ENCODE assay signal across 22 mouse cellular contexts in genomic region chr11:32190603-32191110, GRCm38 (mm10). TPM values are rescaled to one million over a fixed set of nuclear protein-coding genes. Genes with fewer than 3 reads are reported as not detected.
DNase-seq lines count a peak whose midpoint lies in the region; ATAC-seq and TF ChIP-seq lines count a peak whose summit lies in the region.
"Had no signal": no experiment of that assay in that cellular context is flagged by ENCODE, and none has a peak within 500 bp of the region (broad histone marks: within the 10 kb centered on the region; RNA-seq: fewer than 3 reads in every experiment).

No protein-coding gene starts in this region.

- peaks cover 38% of the 10 kb centered on the region for H3K4me1 ChIP-seq in hindbrain, embryonic 10.5 days (replicated peaks)
- H3K4me1 ChIP-seq in hindbrain, embryonic 14.5 days (replicated peaks; ENCODE audit: control insufficient read depth, insufficient read depth, low read length) = no peaks in the 10 kb centered on the region
- no peaks in the 10 kb centered on the region for H3K4me1 ChIP-seq in midbrain, postnatal 0 days (ENCODE audit: insufficient read depth, low read length)
- H3K4me1 ChIP-seq in midbrain, embryonic 15.5 days = no peaks in the 10 kb centered on the region
- H3K4me1 ChIP-seq: forebrain, embryonic 15.5 days; kidney, embryonic 15.5 days had no signal

- peak; percentile 19 for DNase-seq in cerebellum, adult 9-11 months
- DNase-seq in cerebellum, adult 8-10 months = no peak
- DNase-seq in hindbrain, embryonic 10.5 days (ENCODE audit: low spot score) = no peak
- DNase-seq in hindbrain, embryonic 14.5 days (ENCODE audit: low spot score) = no peak
- no peak for DNase-seq in midbrain, postnatal 0 days (ENCODE audit: low spot score)
- DNase-seq in retina, embryonic 14.5 days (ENCODE audit: low spot score) = no peak
- DNase-seq: adrenal gland, postnatal 36 days; heart, postnatal 36 days; kidney, adult 11 months; liver, embryonic 13.5 days; lung, adult 2 months; right cerebral cortex, postnatal 25 days; spleen, adult 18-20 months had no signal

- H3K9ac ChIP-seq in hindbrain, embryonic 14.5 days = no peak overlapping the region
- H3K9ac ChIP-seq in midbrain, postnatal 0 days (replicated peaks; ENCODE audit: low read length, poor library complexity, severe bottlenecking) = 0 out of 2 replicates have a peak overlapping the region, but pooled peaks have one; percentile 36
- no peak overlapping the region for H3K9ac ChIP-seq in midbrain, embryonic 15.5 days
- H3K9ac ChIP-seq: forebrain, embryonic 15.5 days; heart, embryonic 15.5 days; kidney, embryonic 15.5 days; liver, embryonic 13.5 days had no signal

- H3K9me3 ChIP-seq in hindbrain, embryonic 10.5 days = no peaks in the 10 kb centered on the region
- H3K9me3 ChIP-seq in hindbrain, embryonic 14.5 days (ENCODE audit: control insufficient read depth, low read length) = no peaks in the 10 kb centered on the region
- no peaks in the 10 kb centered on the region for H3K9me3 ChIP-seq in midbrain, postnatal 0 days (ENCODE audit: low read length)
- H3K9me3 ChIP-seq in midbrain, embryonic 15.5 days = no peaks in the 10 kb centered on the region
- H3K9me3 ChIP-seq: forebrain, embryonic 15.5 days; G1E; heart, embryonic 15.5 days; kidney, embryonic 15.5 days; liver, embryonic 13.5 days had no signal

- no peak overlapping the region for H3K4me2 ChIP-seq in hindbrain, embryonic 14.5 days (replicated peaks)
- no peak overlapping the region for H3K4me2 ChIP-seq in midbrain, postnatal 0 days (ENCODE audit: low read depth, low read length, poor library complexity, severe bottlenecking)
- H3K4me2 ChIP-seq in midbrain, embryonic 15.5 days = no peak overlapping the region
- H3K4me2 ChIP-seq: forebrain, embryonic 15.5 days; heart, embryonic 15.5 days; kidney, embryonic 15.5 days; liver, embryonic 13.5 days had no signal

- no peaks in the 10 kb centered on the region for H3K27me3 ChIP-seq in hindbrain, embryonic 10.5 days (ENCODE audit: insufficient read depth, poor library complexity, severe bottlenecking)
- H3K27me3 ChIP-seq in hindbrain, embryonic 14.5 days (ENCODE audit: control insufficient read depth, insufficient read depth, low read length) = no peaks in the 10 kb centered on the region
- H3K27me3 ChIP-seq in midbrain, postnatal 0 days (ENCODE audit: insufficient read depth, low read length) = no peaks in the 10 kb centered on the region
- no peaks in the 10 kb centered on the region for H3K27me3 ChIP-seq in midbrain, embryonic 15.5 days (replicated peaks)
- H3K27me3 ChIP-seq: forebrain, embryonic 15.5 days; kidney, embryonic 15.5 days; liver, embryonic 13.5 days had no signal

- ATAC-seq in hindbrain, embryonic 14.5 days (ENCODE audit: low FRiP score) = no peak; the same call in 1 of the 2 replicates
- no peak; the same call in 1 of the 2 replicates for ATAC-seq in midbrain, postnatal 0 days (ENCODE audit: low FRiP score)
- ATAC-seq in midbrain, embryonic 15.5 days (replicated peaks) = no peak
- ATAC-seq: forebrain, embryonic 15.5 days; hindbrain, embryonic 16.5 days; Patski had no signal

- 79% methylated on average over 13 of the region's 13 CpGs for WGBS in hindbrain, embryonic 10.5 days
- WGBS in hindbrain, embryonic 14.5 days = 70% methylated on average over 13 of the region's 13 CpGs
- 73% methylated on average over 13 of the region's 13 CpGs for WGBS in midbrain, postnatal 0 days
- 78% methylated on average over 13 of the region's 13 CpGs for WGBS in midbrain, embryonic 15.5 days

- no peaks in the 10 kb centered on the region for H3K36me3 ChIP-seq in hindbrain, embryonic 10.5 days
- H3K36me3 ChIP-seq in hindbrain, embryonic 14.5 days (replicated peaks; ENCODE audit: control insufficient read depth, insufficient read depth) = no peaks in the 10 kb centered on the region
- no peaks in the 10 kb centered on the region for H3K36me3 ChIP-seq in midbrain, postnatal 0 days (ENCODE audit: insufficient read depth, low read length)
- H3K36me3 ChIP-seq in midbrain, embryonic 15.5 days (replicated peaks) = no peaks in the 10 kb centered on the region
- H3K36me3 ChIP-seq: forebrain, embryonic 15.5 days; heart, embryonic 15.5 days; kidney, embryonic 15.5 days; liver, embryonic 13.5 days had no signal

- no peak overlapping the region for H3K4me3 ChIP-seq in hindbrain, embryonic 10.5 days
- no peak overlapping the region for H3K4me3 ChIP-seq in hindbrain, embryonic 14.5 days (replicated peaks; ENCODE audit: low read length)
- H3K4me3 ChIP-seq in midbrain, postnatal 0 days (ENCODE audit: low read depth, low read length) = no peak overlapping the region
- H3K4me3 ChIP-seq in midbrain, embryonic 15.5 days = no peak overlapping the region
- H3K4me3 ChIP-seq: forebrain, embryonic 15.5 days; heart, embryonic 15.5 days; kidney, embryonic 15.5 days; liver, embryonic 13.5 days; megakaryocyte, embryonic 14.5 days had no signal

- TF ChIP-seq CTCF in midbrain, postnatal 0 days (IDR thresholded peaks at IDR 0.05) = no peak

- 0 out of 2 replicates have a peak overlapping the region, but pooled peaks have one; percentile 0 for H3K27ac ChIP-seq in hindbrain, embryonic 10.5 days
- H3K27ac ChIP-seq in hindbrain, embryonic 14.5 days = no peak overlapping the region
- H3K27ac ChIP-seq in midbrain, postnatal 0 days (ENCODE audit: low read depth, low read length) = no peak overlapping the region
- no peak overlapping the region for H3K27ac ChIP-seq in midbrain, embryonic 15.5 days
- H3K27ac ChIP-seq: forebrain, embryonic 15.5 days; heart, embryonic 15.5 days; kidney, embryonic 15.5 days; liver, embryonic 13.5 days had no signal

RNA-seq across cellular contexts. Expression of gene Il9r, which starts 9.4 kb away (rescaled TPM):
- not detected in 2 replicates for polyA plus RNA-seq in hindbrain, embryonic 10.5 days (2016; fragmentation: Nextera tagmentation; extraction: Ambion mirVana)
- polyA plus RNA-seq in hindbrain, embryonic 14.5 days (2014; fragmentation: Nextera tagmentation; extraction: Ambion mirVana) = not detected in 2 replicates
- 0.33 TPM in 1 of 2 replicates, not detected in the other for total RNA-seq in midbrain, postnatal 0 days (2014; rRNA removed)
- 0.04 TPM in 1 of 2 replicates, not detected in the other for polyA plus RNA-seq in midbrain, postnatal 0 days (2015; fragmentation: Nextera tagmentation; extraction: Ambion mirVana)
- not detected in 2 replicates for polyA plus RNA-seq in midbrain, embryonic 15.5 days (2015; fragmentation: Nextera tagmentation; extraction: Ambion mirVana)
- total RNA-seq: left cerebral cortex, postnatal 14 days had no signal
- polyA plus RNA-seq: forebrain, embryonic 15.5 days; hindbrain, embryonic 16.5 days; kidney, embryonic 15.5 days; Patski had no signal

RNA-seq across cellular contexts. Expression of gene Snrnp25, which starts 14.6 kb away (rescaled TPM):
- polyA plus RNA-seq in hindbrain, embryonic 10.5 days (2016; fragmentation: Nextera tagmentation; extraction: Ambion mirVana) = 97.6 and 103 TPM in 2 replicates
- 48.6 and 49.9 TPM in 2 replicates for polyA plus RNA-seq in hindbrain, embryonic 14.5 days (2014; fragmentation: Nextera tagmentation; extraction: Ambion mirVana)
- 13.3 and 23.6 TPM in 2 replicates for total RNA-seq in midbrain, postnatal 0 days (2014; rRNA removed)
- 47.8 and 48.9 TPM in 2 replicates for polyA plus RNA-seq in midbrain, postnatal 0 days (2015; fragmentation: Nextera tagmentation; extraction: Ambion mirVana)
- 40.4 and 48.3 TPM in 2 replicates for polyA plus RNA-seq in midbrain, embryonic 15.5 days (2015; fragmentation: Nextera tagmentation; extraction: Ambion mirVana)

RNA-seq across cellular contexts. Expression of gene Rhbdf1, which starts 31.4 kb away (rescaled TPM):
- polyA plus RNA-seq in hindbrain, embryonic 10.5 days (2016; fragmentation: Nextera tagmentation; extraction: Ambion mirVana) = 31.3 and 32.9 TPM in 2 replicates
- polyA plus RNA-seq in hindbrain, embryonic 14.5 days (2014; fragmentation: Nextera tagmentation; extraction: Ambion mirVana) = 18.9 and 20.0 TPM in 2 replicates
- 27.4 and 55.6 TPM in 2 replicates for total RNA-seq in midbrain, postnatal 0 days (2014; rRNA removed)
- polyA plus RNA-seq in midbrain, postnatal 0 days (2015; fragmentation: Nextera tagmentation; extraction: Ambion mirVana) = 17.6 and 21.0 TPM in 2 replicates
- polyA plus RNA-seq in midbrain, embryonic 15.5 days (2015; fragmentation: Nextera tagmentation; extraction: Ambion mirVana) = 21.3 and 23.8 TPM in 2 replicates

RNA-seq across cellular contexts. Expression of gene Mpg, which starts 35.6 kb away (rescaled TPM):
- 34.2 and 36.3 TPM in 2 replicates for polyA plus RNA-seq in hindbrain, embryonic 10.5 days (2016; fragmentation: Nextera tagmentation; extraction: Ambion mirVana)
- 29.7 and 37.5 TPM in 2 replicates for polyA plus RNA-seq in hindbrain, embryonic 14.5 days (2014; fragmentation: Nextera tagmentation; extraction: Ambion mirVana)
- 31.7 and 35.0 TPM in 2 replicates for total RNA-seq in midbrain, postnatal 0 days (2014; rRNA removed)
- 31.2 and 37.7 TPM in 2 replicates for polyA plus RNA-seq in midbrain, postnatal 0 days (2015; fragmentation: Nextera tagmentation; extraction: Ambion mirVana)
- polyA plus RNA-seq in midbrain, embryonic 15.5 days (2015; fragmentation: Nextera tagmentation; extraction: Ambion mirVana) = 41.2 and 44.1 TPM in 2 replicates
